Mouse (Mus musculus) small intestine, adult 2 months (tissue): ENCODE data around the gene Lrrc74a.

Experiments
- CTCF ChIP-seq: fragments of 200-500 bp; IDR thresholded peaks from 2 replicates; pipeline ENCODE4 v1.5.1; 2012; ENCODE audit warnings: low read depth, mild to moderate bottlenecking, control low read depth, inconsistent platforms, low read length, moderate library complexity, mixed read lengths; ENCODE audit not compliant: insufficient replicate concordance, insufficient read length; ENCODE audit errors: extremely low read depth
- POLR2A ChIP-seq: fragments of 200-500 bp; IDR thresholded peaks from 2 replicates; pipeline ENCODE4 v1.6.1; 2012; ENCODE audit warnings: low read depth, mild to moderate bottlenecking, control low read depth, inconsistent platforms, low read length, moderate library complexity

GRCm38 (mm10) chr12:86791987-86792386, 57.8 kb downstream of the Lrrc74a start:
- no peak for TF ChIP-seq CTCF
- no peak for TF ChIP-seq POLR2A
